Mouse (Mus musculus): ENCODE data around the gene Tspan1. TPM values are rescaled to one million over a fixed set of nuclear protein-coding genes. Genes with fewer than 3 reads are reported as not detected.

The Tspan1 gene
- polyA plus RNA-seq, 1 experiment from 2014 or later = 0.19 TPM

- peaks cover 3% of the 10 kb centered on the region for H3K27me3 ChIP-seq (ENCODE audit: control insufficient read depth, insufficient read depth, low read length)
- peak overlapping the region; percentile 92 for H3K4me2 ChIP-seq (ENCODE audit: low read depth, low read length, severe bottlenecking)
- DNase-seq (ENCODE audit: low spot score) (peak; percentile 79), ATAC-seq (replicated peaks; ENCODE audit: low FRiP score) (peak; percentile 75)
- WGBS = under 1% methylated on average over 40 of the region's 47 CpGs
- H3K27ac ChIP-seq (ENCODE audit: low read depth, low read length) = no peak overlapping the region
- peak overlapping the region; percentile 77 for H3K9ac ChIP-seq (ENCODE audit: low read length)
- H3K4me1 ChIP-seq (replicated peaks; ENCODE audit: control insufficient read depth, insufficient read depth, low read length) = peaks cover 2% of the 10 kb centered on the region; the same call in 1 of the 2 replicates
- H3K36me3 ChIP-seq (ENCODE audit: control insufficient read depth, insufficient read depth, low read length) = no peaks in the 10 kb centered on the region
- no peaks in the 10 kb centered on the region for H3K9me3 ChIP-seq (ENCODE audit: control insufficient read depth, low read length)
- peak overlapping the region; percentile 63 for H3K4me3 ChIP-seq (ENCODE audit: low read depth, low read length)
These were observed 23.3 kb downstream of the Tspan1 start for GRCm38 (mm10) chr4:116143891-116144717.

DNA sequence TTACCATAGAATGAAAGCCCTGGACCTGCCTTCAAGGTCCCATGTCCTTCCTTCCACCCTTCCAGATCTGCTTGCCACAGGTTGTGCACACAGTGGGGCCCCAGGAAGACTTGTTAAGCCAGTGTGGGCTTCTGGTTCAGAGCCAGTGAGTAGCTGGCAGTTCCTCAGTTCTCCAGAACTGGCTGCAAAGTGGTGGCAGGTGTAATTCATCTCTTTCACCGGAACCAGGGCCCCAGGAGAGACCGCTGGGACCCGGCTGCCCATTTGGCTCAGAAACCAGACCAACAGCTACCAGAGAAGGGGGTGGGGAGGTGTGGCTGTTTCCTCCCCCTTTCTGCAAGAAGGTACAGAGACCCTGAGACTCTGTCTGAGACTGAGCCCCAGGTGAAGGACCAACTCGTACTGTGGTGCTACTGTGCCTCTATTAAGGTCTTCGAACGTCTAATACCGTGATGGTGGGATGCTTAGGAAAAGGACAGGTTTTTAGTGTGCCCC is 24.0 kb downstream of the Tspan1 start:
- Histone ChIP-seq H3K27ac (ENCODE audit: low read depth, low read length) (no peak overlapping the region), H3K4me3 (ENCODE audit: low read depth, low read length) (peak overlapping the region; percentile 63), H3K27me3 (ENCODE audit: control insufficient read depth, insufficient read depth, low read length) (peaks cover 3% of the 10 kb centered on the region), H3K9ac (ENCODE audit: low read length) (no peak overlapping the region), H3K9me3 (ENCODE audit: control insufficient read depth, low read length) (no peaks in the 10 kb centered on the region), H3K4me1 (replicated peaks; ENCODE audit: control insufficient read depth, insufficient read depth, low read length) (peaks cover 2% of the 10 kb centered on the region; the same call in 1 of the 2 replicates), H3K36me3 (ENCODE audit: control insufficient read depth, insufficient read depth, low read length) (no peaks in the 10 kb centered on the region), H3K4me2 (ENCODE audit: low read depth, low read length, severe bottlenecking) (peak overlapping the region; percentile 92; the same call in 1 of the 2 replicates)
- WGBS = 8% methylated on average over 7 of the region's 7 CpGs
- ATAC-seq (replicated peaks; ENCODE audit: low FRiP score) (no peak; the same call in 1 of the 2 replicates), DNase-seq (ENCODE audit: low spot score) (no peak)

GRCm38 (mm10) chr4:116142269-116142668 is 25.1 kb downstream of the Tspan1 start:
- Histone ChIP-seq H3K27ac (ENCODE audit: low read depth, low read length) (no peak overlapping the region), H3K9ac (ENCODE audit: low read length) (no peak overlapping the region), H3K4me2 (ENCODE audit: low read depth, low read length, severe bottlenecking) (no peak overlapping the region), H3K4me3 (ENCODE audit: low read depth, low read length) (no peak overlapping the region), H3K9me3 (ENCODE audit: control insufficient read depth, low read length) (no peaks in the 10 kb centered on the region), H3K27me3 (ENCODE audit: control insufficient read depth, insufficient read depth, low read length) (peaks cover 3% of the 10 kb centered on the region), H3K36me3 (ENCODE audit: control insufficient read depth, insufficient read depth, low read length) (no peaks in the 10 kb centered on the region), H3K4me1 (replicated peaks; ENCODE audit: control insufficient read depth, insufficient read depth, low read length) (peaks cover 2% of the 10 kb centered on the region; the same call in 1 of the 2 replicates)
- DNase-seq (ENCODE audit: low spot score) (no peak), ATAC-seq (replicated peaks; ENCODE audit: low FRiP score) (no peak)
- WGBS = 85% methylated on average over 7 of the region's 7 CpGs

GRCm38 (mm10) chr4:116141736-116142135 is 25.7 kb downstream of the Tspan1 start:
- Histone ChIP-seq H3K36me3 (ENCODE audit: control insufficient read depth, insufficient read depth, low read length) (no peaks in the 10 kb centered on the region), H3K4me3 (ENCODE audit: low read depth, low read length) (no peak overlapping the region), H3K27ac (ENCODE audit: low read depth, low read length) (no peak overlapping the region), H3K27me3 (ENCODE audit: control insufficient read depth, insufficient read depth, low read length) (peaks cover 3% of the 10 kb centered on the region), H3K4me2 (ENCODE audit: low read depth, low read length, severe bottlenecking) (no peak overlapping the region), H3K4me1 (replicated peaks; ENCODE audit: control insufficient read depth, insufficient read depth, low read length) (peaks cover 2% of the 10 kb centered on the region; the same call in 1 of the 2 replicates), H3K9me3 (ENCODE audit: control insufficient read depth, low read length) (no peaks in the 10 kb centered on the region), H3K9ac (ENCODE audit: low read length) (no peak overlapping the region)
- DNase-seq (ENCODE audit: low spot score) (no peak), ATAC-seq (replicated peaks; ENCODE audit: low FRiP score) (no peak)
- WGBS = 67% methylated on average over 1 of the region's 1 CpGs

- H3K4me3 ChIP-seq (ENCODE audit: low read depth, low read length) = no peak overlapping the region
- no peaks in the 10 kb centered on the region for H3K9me3 ChIP-seq (ENCODE audit: control insufficient read depth, low read length)
- ATAC-seq (replicated peaks; ENCODE audit: low FRiP score) = no peak
- H3K27me3 ChIP-seq (ENCODE audit: control insufficient read depth, insufficient read depth, low read length) = peaks cover 3% of the 10 kb centered on the region
- WGBS = 86% methylated on average over 7 of the region's 7 CpGs
- H3K9ac ChIP-seq (ENCODE audit: low read length) = no peak overlapping the region
- no peak overlapping the region for H3K27ac ChIP-seq (ENCODE audit: low read depth, low read length)
- H3K36me3 ChIP-seq (ENCODE audit: control insufficient read depth, insufficient read depth, low read length) = no peaks in the 10 kb centered on the region
- no peak for DNase-seq (ENCODE audit: low spot score)
- no peak overlapping the region for H3K4me2 ChIP-seq (ENCODE audit: low read depth, low read length, severe bottlenecking)
- H3K4me1 ChIP-seq (replicated peaks; ENCODE audit: control insufficient read depth, insufficient read depth, low read length) = peaks cover 2% of the 10 kb centered on the region; the same call in 1 of the 2 replicates
These were observed 26.4 kb downstream of the Tspan1 start for GRCm38 (mm10) chr4:116140801-116141574.

DNA sequence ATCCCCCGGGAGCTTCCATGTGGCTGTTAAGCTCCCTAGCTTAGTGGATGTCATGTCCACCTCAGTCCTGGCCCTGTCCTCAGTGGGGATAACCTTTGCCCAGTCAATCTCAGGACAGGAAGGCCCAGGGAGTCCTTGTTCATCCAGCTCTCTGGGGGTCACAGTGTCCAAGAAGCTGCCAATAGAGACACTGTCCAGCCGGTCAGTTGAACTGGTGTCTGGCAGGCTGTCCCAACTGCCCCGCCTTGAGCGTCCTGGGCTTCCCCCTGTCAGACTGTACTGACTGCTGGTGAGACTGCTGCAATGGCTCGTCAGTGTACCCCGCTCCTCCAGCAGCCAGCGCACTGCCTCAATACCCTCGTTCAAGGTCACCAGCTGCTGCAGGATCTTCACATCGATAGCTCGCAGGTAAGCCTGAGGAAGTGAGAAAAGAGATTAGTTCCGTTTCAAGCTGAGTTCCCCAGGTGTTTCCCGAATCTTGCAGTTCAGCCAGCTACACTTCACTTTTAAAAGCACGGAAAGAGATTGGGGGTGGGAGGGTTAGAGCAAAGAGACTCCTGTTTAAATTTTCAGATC is 29.9 kb downstream of the Tspan1 start:
- H3K4me3 ChIP-seq (ENCODE audit: low read depth, low read length) = no peak overlapping the region
- H3K36me3 ChIP-seq (ENCODE audit: control insufficient read depth, insufficient read depth, low read length) = no peaks in the 10 kb centered on the region
- H3K27ac ChIP-seq (ENCODE audit: low read depth, low read length) = no peak overlapping the region
- DNase-seq (ENCODE audit: low spot score) (no peak), ATAC-seq (replicated peaks; ENCODE audit: low FRiP score) (no peak)
- no peaks in the 10 kb centered on the region for H3K4me1 ChIP-seq (replicated peaks; ENCODE audit: control insufficient read depth, insufficient read depth, low read length)
- no peak overlapping the region for H3K4me2 ChIP-seq (ENCODE audit: low read depth, low read length, severe bottlenecking)
- no peaks in the 10 kb centered on the region for H3K9me3 ChIP-seq (ENCODE audit: control insufficient read depth, low read length)
- no peaks in the 10 kb centered on the region for H3K27me3 ChIP-seq (ENCODE audit: control insufficient read depth, insufficient read depth, low read length)
- 46% methylated on average over 13 of the region's 13 CpGs for WGBS
- no peak overlapping the region for H3K9ac ChIP-seq (ENCODE audit: low read length)

- H3K4me1 ChIP-seq (replicated peaks; ENCODE audit: control insufficient read depth, insufficient read depth, low read length) = no peaks in the 10 kb centered on the region
- H3K4me2 ChIP-seq (ENCODE audit: low read depth, low read length, severe bottlenecking) = no peak overlapping the region
- ATAC-seq (replicated peaks; ENCODE audit: low FRiP score) = no peak
- H3K27ac ChIP-seq (ENCODE audit: low read depth, low read length) = no peak overlapping the region
- H3K9me3 ChIP-seq (ENCODE audit: control insufficient read depth, low read length) = no peaks in the 10 kb centered on the region
- H3K36me3 ChIP-seq (ENCODE audit: control insufficient read depth, insufficient read depth, low read length) = no peaks in the 10 kb centered on the region
- no peak for DNase-seq (ENCODE audit: low spot score)
- no peak overlapping the region for H3K9ac ChIP-seq (ENCODE audit: low read length)
- no peaks in the 10 kb centered on the region for H3K27me3 ChIP-seq (ENCODE audit: control insufficient read depth, insufficient read depth, low read length)
- no peak overlapping the region for H3K4me3 ChIP-seq (ENCODE audit: low read depth, low read length)
- whole genome bisulfite sequencing = 42% methylated on average over 2 of the region's 2 CpGs
These were observed 32.4 kb downstream of the Tspan1 start for GRCm38 (mm10) chr4:116134990-116135389.

DNA sequence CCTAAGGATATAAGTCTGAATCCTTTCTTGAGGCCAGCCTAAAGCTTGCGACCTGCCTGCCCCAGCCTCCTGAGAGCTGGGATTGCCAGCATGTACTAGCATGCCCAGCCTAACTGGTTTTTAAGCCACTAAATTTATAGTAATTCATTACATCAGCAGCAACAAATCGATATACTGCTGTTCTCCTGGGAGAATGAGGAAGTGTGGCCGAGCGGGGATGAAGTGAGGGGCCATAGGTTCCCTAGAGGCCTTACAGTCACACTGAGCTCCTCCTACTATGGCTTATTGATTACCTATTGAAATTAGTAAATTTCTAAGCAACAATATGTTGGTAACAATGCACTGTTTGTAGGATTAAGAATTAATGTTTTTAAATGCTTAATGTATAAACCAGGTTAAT is 34.3 kb downstream of the Tspan1 start:
- H3K4me1 ChIP-seq (replicated peaks; ENCODE audit: control insufficient read depth, insufficient read depth, low read length) = no peaks in the 10 kb centered on the region
- ATAC-seq (replicated peaks; ENCODE audit: low FRiP score) (no peak), DNase-seq (ENCODE audit: low spot score) (no peak)
- no peaks in the 10 kb centered on the region for H3K9me3 ChIP-seq (ENCODE audit: control insufficient read depth, low read length)
- no peaks in the 10 kb centered on the region for H3K36me3 ChIP-seq (ENCODE audit: control insufficient read depth, insufficient read depth, low read length)
- H3K4me2 ChIP-seq (ENCODE audit: low read depth, low read length, severe bottlenecking) = no peak overlapping the region
- no peak overlapping the region for H3K9ac ChIP-seq (ENCODE audit: low read length)
- no peak overlapping the region for H3K4me3 ChIP-seq (ENCODE audit: low read depth, low read length)
- H3K27me3 ChIP-seq (ENCODE audit: control insufficient read depth, insufficient read depth, low read length) = no peaks in the 10 kb centered on the region
- no peak overlapping the region for H3K27ac ChIP-seq (ENCODE audit: low read depth, low read length)
- WGBS = 88% methylated on average over 4 of the region's 4 CpGs
